In genomic region chr4:115780269-115780668, GRCm38 (mm10) we compare ENCODE assay signal across 29 mouse cellular contexts. TPM values are rescaled to one million over a fixed set of nuclear protein-coding genes. Genes with fewer than 3 reads are reported as not detected.
DNase-seq lines count a peak whose midpoint lies in the region; ATAC-seq lines count a peak whose summit lies in the region.
"Had no signal": no experiment of that assay in that cellular context is flagged by ENCODE, and none has a peak within 500 bp of the region (broad histone marks: within the 10 kb centered on the region; RNA-seq: fewer than 3 reads in every experiment).

No protein-coding gene starts in this region.

- H3K9ac ChIP-seq in heart, embryonic 11.5 days (ENCODE audit: low read depth, low read length) = peak overlapping the region; percentile 34; the same call in 1 of the 2 replicates
- H3K9ac ChIP-seq: heart, embryonic 12.5 days; hindbrain, embryonic 13.5 days; liver, embryonic 12.5 days; liver, postnatal 0 days had no signal

- H3K9me3 ChIP-seq in heart, embryonic 11.5 days (replicated peaks; ENCODE audit: control insufficient read depth, low read length) = no peaks in the 10 kb centered on the region
- H3K9me3 ChIP-seq: heart, embryonic 12.5 days; hindbrain, embryonic 13.5 days; liver, embryonic 12.5 days had no signal

- no peak for ATAC-seq in heart, embryonic 11.5 days (replicated peaks; ENCODE audit: insufficient number of reproducible peaks, low FRiP score, low TSS enrichment)
- ATAC-seq: forebrain, embryonic 16.5 days; intestine, embryonic 16.5 days; liver, embryonic 12.5 days; liver, postnatal 0 days; midbrain, embryonic 16.5 days; Patski had no signal

- 42% methylated on average over 6 of the region's 6 CpGs for WGBS in heart, embryonic 11.5 days (ENCODE audit: insufficient replicate concordance)

- H3K4me2 ChIP-seq in heart, embryonic 11.5 days = no peak overlapping the region
- H3K4me2 ChIP-seq: heart, embryonic 12.5 days; hindbrain, embryonic 13.5 days; liver, embryonic 12.5 days; midbrain, embryonic 11.5 days had no signal

- no peak for DNase-seq in heart, adult 11 months
- peak; percentile 59 for DNase-seq in right cerebral cortex, adult 18-20 months
- DNase-seq in right cerebral cortex, postnatal 10 days (ENCODE audit: low spot score in 2 of 2) = no peak
- peak; percentile 6 for DNase-seq in ZHBTc4 (ENCODE audit: low read depth, low spot score)
- peak; percentile 33 for DNase-seq in telencephalon, adult 2 months (ENCODE audit: low read depth, low spot score)
- no peak for DNase-seq in thymus, postnatal 0 days (ENCODE audit: low spot score)
- DNase-seq: adrenal gland, postnatal 25 days; cerebellum, adult 18-20 months; cerebellum, postnatal 14 days; gastrocnemius, postnatal 25 days; heart, postnatal 4 days; liver, postnatal 0 days; lung, postnatal 36 days; right cerebral cortex, postnatal 25 days; thymus, postnatal 36 days had no signal

- no peaks in the 10 kb centered on the region for H3K27me3 ChIP-seq in heart, embryonic 11.5 days (ENCODE audit: control insufficient read depth, insufficient read depth, low read length)
- H3K27me3 ChIP-seq: heart, embryonic 12.5 days; hindbrain, embryonic 13.5 days; liver, embryonic 12.5 days; Patski had no signal

- no peak overlapping the region for H3K27ac ChIP-seq in heart, embryonic 11.5 days (ENCODE audit: low read depth, low read length)
- H3K27ac ChIP-seq: hindbrain, embryonic 13.5 days; layer of hippocampus, adult 2 months; liver, embryonic 12.5 days had no signal

- peaks cover 8% of the 10 kb centered on the region for H3K4me1 ChIP-seq in heart, embryonic 11.5 days (ENCODE audit: control insufficient read depth, insufficient read depth, low read length)

- H3K36me3 ChIP-seq in heart, embryonic 11.5 days (ENCODE audit: control insufficient read depth, insufficient read depth, low read length) = no peaks in the 10 kb centered on the region

- H3K4me3 ChIP-seq in heart, embryonic 11.5 days (ENCODE audit: low read depth, low read length) = no peak overlapping the region
- H3K4me3 ChIP-seq: erythroblast, embryonic 14.5 days; heart, embryonic 12.5 days; hindbrain, embryonic 13.5 days; layer of hippocampus, adult 2 months; liver, embryonic 12.5 days had no signal

RNA-seq across cellular contexts. Expression of gene Tex38, which starts 0.5 kb away (rescaled TPM):
- 0.28 and 0.34 TPM in 2 replicates for polyA plus RNA-seq in heart, embryonic 11.5 days (2014; fragmentation: Nextera tagmentation; extraction: Ambion mirVana)
- polyA plus RNA-seq in thymus, postnatal 0 days (2015; fragmentation: Nextera tagmentation; extraction: Ambion mirVana) = 0.27 and 0.35 TPM in 2 replicates
- polyA plus RNA-seq: embryonic facial prominence, embryonic 14.5 days; erythroblast, embryonic 14.5 days; kidney, embryonic 14.5 days; liver, embryonic 12.5 days; midbrain, embryonic 11.5 days; neural tube, embryonic 11.5 days had no signal

RNA-seq across cellular contexts. Expression of gene Atpaf1, which starts 4.3 kb away (rescaled TPM):
- polyA plus RNA-seq in heart, embryonic 11.5 days (2014; fragmentation: Nextera tagmentation; extraction: Ambion mirVana) = 77.7 and 77.9 TPM in 2 replicates
- 42.7 and 51.1 TPM in 2 replicates for polyA plus RNA-seq in thymus, postnatal 0 days (2015; fragmentation: Nextera tagmentation; extraction: Ambion mirVana)

RNA-seq across cellular contexts. Expression of gene Efcab14, which starts 42.7 kb away (rescaled TPM):
- 42.8 and 43.2 TPM in 2 replicates for polyA plus RNA-seq in heart, embryonic 11.5 days (2014; fragmentation: Nextera tagmentation; extraction: Ambion mirVana)
- polyA plus RNA-seq in thymus, postnatal 0 days (2015; fragmentation: Nextera tagmentation; extraction: Ambion mirVana) = 24.5 and 28.3 TPM in 2 replicates

RNA-seq across cellular contexts. Expression of gene Mob3c, which starts 47.6 kb away (rescaled TPM):
- polyA plus RNA-seq in heart, embryonic 11.5 days (2014; fragmentation: Nextera tagmentation; extraction: Ambion mirVana) = 6.1 and 6.5 TPM in 2 replicates
- 8.5 and 9.4 TPM in 2 replicates for polyA plus RNA-seq in thymus, postnatal 0 days (2015; fragmentation: Nextera tagmentation; extraction: Ambion mirVana)

RNA-seq across cellular contexts. Expression of gene Mknk1, which starts 58.7 kb away (rescaled TPM):
- 16.0 and 18.8 TPM in 2 replicates for polyA plus RNA-seq in heart, embryonic 11.5 days (2014; fragmentation: Nextera tagmentation; extraction: Ambion mirVana)
- polyA plus RNA-seq in thymus, postnatal 0 days (2015; fragmentation: Nextera tagmentation; extraction: Ambion mirVana) = 41.3 and 42.5 TPM in 2 replicates

Comparison
In these comparisons a context has a peak if more than half of its experiments do, and no peak if none do; other contexts are left out.
1. DNase-seq: peak in right cerebral cortex, adult 18-20 months (single experiment), ZHBTc4 (single experiment) and telencephalon, adult 2 months (single experiment); none in heart, adult 11 months (single experiment), right cerebral cortex, postnatal 10 days (0 of 2) and thymus, postnatal 0 days (single experiment).